Mouse (Mus musculus): ENCODE results near the gene Gp5. TPM values are rescaled to one million over a fixed set of nuclear protein-coding genes. Genes with fewer than 3 reads are reported as not detected.

The Gp5 gene
- total RNA-seq, 2 experiments from 2014 or later = 0.77 TPM; not detected in 1

Other genes with a start within 250 kb of the Gp5 start
- not detected in 2 replicates for gene Hes1, start 246.4 kb downstream of the Gp5 start, total RNA-seq (2015; ENCODE audit: low replicate concordance)
- 0.26 and 10.9 TPM in 2 replicates for gene Hes1, start 246.4 kb downstream of the Gp5 start, total RNA-seq (2017; ENCODE audit: low replicate concordance)
- not detected in 2 replicates for gene Cpn2, start 43.3 kb downstream of the Gp5 start, total RNA-seq (2015; ENCODE audit: low replicate concordance)
- gene Cpn2, start 43.3 kb downstream of the Gp5 start, total RNA-seq (2017; ENCODE audit: low replicate concordance) = not detected in 2 replicates
- gene Lrrc15, start 27.5 kb downstream of the Gp5 start, total RNA-seq (2015; ENCODE audit: low replicate concordance) = not detected in 2 replicates
- gene Lrrc15, start 27.5 kb downstream of the Gp5 start, total RNA-seq (2017; ENCODE audit: low replicate concordance) = 0.09 TPM in 1 of 2 replicates, not detected in the other
- gene Atp13a3, start 95.2 kb upstream of the Gp5 start, total RNA-seq (2015; ENCODE audit: low replicate concordance) = 46.4 and 64.9 TPM in 2 replicates
- gene Atp13a3, start 95.2 kb upstream of the Gp5 start, total RNA-seq (2017; ENCODE audit: low replicate concordance) = 36.7 and 38.2 TPM in 2 replicates
- gene Tmem44, start 240.1 kb upstream of the Gp5 start, total RNA-seq (2015; ENCODE audit: low replicate concordance) = 0.21 TPM in 1 of 2 replicates, not detected in the other
- gene Tmem44, start 240.1 kb upstream of the Gp5 start, total RNA-seq (2017; ENCODE audit: low replicate concordance) = 0.70 and 0.77 TPM in 2 replicates

All from erythroblast, adult 5-6 weeks (primary cell).